Mouse (Mus musculus): Measurements from ENCODE around the gene Nck2.
"Not testable (repeated sequence)": the region's sequence is repeated elsewhere in the genome, so short reads cannot be mapped to it uniquely, and the experiment has no call there.

GRCm38 (mm10) chr1:43533497-43533896 lies 89.1 kb downstream of the Nck2 start:
- TF ChIP-seq CTCF (IDR thresholded peaks at IDR 0.05; ENCODE audit: low read depth); EP300 (optimal IDR thresholded peaks at IDR 0.05): not testable (repeated sequence)

Data from stomach, postnatal 0 days (tissue).